Mouse (Mus musculus) large intestine, adult 2 months (tissue): ENCODE measurements around the gene Phxr2. TPM values are rescaled to one million over a fixed set of nuclear protein-coding genes. Genes with fewer than 3 reads are reported as not detected.
A peak's percentile ranks its signal among the peaks of the same experiment; 100 is the strongest.

Experiments used
- DNase-seq: peaks from one replicate; pipeline ENCODE4 v3.0.0-alpha.2; 2012; ENCODE audit warnings: low read depth, low spot score
- WGBS: fragments of 180-500 bp; shearing (Covaris S2); methylation state at CpG from one replicate; pipeline ENCODE4 v1.1.7; 2018; 5-methylcytosine and 5-hydroxymethylcytosine counted together
- polyA plus RNA-seq: library from polyadenylated mRNA; depleted of rRNA; stranded (reverse); fragments of >200 nt; gene quantifications from 2 replicates; pipeline ENCODE4 v1.2.3, GENCODE M21; 2012

Phxr2 gene
- polyA plus RNA-seq, 1 experiment = not detected

DNA sequence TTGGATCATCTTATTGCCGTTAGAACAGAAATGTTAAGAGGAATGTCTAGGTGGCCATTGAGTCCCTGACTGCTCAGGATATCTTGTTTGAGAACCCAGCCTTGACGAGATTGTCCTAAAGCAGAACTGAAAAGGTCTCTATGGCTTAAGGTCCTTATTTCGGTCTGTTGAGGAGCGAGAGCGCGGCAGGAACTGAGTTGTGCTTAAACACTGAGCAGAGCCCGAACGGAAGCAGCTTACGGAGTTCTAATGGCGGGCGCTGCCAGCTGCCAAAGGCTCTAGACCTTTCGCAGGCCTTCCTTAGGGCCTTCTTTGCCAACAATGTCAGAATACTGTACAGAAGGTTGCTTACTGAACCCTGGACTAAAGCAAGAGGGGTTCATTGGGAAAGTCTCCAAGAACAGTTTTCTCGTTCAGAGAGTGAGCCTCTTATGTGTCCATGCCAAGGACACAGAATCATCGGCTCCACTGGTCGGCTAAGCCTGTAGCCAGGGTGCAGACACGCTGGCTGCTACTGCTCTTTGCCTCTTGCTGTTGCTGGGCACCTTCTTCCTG lies 7.3 kb upstream of the Phxr2 start:
- DNase-seq = no peak
- WGBS = 77% methylated on average over 16 of the region's 16 CpGs

DNA sequence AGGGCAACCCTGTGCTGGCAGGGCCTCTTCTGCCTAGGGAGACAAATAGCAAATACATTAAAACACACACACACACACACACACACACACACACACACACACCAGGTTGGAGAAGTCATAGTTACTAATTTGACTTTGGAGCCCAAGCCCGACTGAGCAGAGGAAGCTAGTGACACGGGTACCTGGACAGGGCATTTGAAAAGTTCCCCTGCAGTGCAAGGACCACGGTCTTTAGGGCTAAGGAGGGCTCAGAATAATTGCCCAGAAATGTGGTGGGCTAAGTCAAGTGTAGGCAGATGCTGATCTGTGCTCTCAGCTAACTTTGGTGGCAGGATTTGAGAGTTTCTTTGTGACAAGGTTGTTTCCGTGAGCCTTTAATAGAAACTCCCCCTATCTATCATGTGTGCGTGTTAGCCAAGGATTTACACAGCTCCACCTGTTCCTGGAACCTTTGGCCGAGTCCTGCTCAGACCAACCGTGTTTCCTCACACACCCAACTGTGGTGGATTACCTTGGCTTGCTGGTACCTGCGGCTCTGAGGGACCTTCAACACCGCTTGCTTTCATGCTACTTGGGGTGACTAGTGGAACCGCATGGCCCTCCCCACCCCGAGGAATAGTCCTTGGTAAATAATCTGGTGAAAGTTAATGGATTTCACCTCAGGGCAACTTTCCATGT lies 6.6 kb upstream of the Phxr2 start:
- DNase-seq = peak; percentile 89
- WGBS = 33% methylated on average over 11 of the region's 11 CpGs

DNA sequence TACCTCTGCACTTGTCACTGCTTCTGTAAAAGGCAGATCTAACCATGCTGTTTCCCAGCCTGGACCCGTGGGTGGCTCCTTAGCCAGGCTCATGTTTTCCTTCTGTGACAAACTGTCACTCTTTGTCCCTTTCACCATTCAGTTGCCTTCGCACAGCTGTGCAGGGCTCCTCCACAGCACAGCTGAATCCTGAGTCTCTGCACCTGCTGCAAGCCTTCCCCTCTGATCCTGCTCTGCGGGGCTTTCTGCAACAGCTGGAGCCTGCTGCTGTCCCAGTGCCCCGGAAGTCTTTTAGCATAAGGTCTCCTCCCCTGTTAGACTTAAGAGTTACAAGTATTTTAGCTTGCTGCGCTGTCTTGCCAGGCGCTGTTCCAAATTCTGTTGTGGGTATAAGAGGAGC lies 6.1 kb upstream of the Phxr2 start:
- 14% methylated on average over 6 of the region's 6 CpGs for WGBS

DNA sequence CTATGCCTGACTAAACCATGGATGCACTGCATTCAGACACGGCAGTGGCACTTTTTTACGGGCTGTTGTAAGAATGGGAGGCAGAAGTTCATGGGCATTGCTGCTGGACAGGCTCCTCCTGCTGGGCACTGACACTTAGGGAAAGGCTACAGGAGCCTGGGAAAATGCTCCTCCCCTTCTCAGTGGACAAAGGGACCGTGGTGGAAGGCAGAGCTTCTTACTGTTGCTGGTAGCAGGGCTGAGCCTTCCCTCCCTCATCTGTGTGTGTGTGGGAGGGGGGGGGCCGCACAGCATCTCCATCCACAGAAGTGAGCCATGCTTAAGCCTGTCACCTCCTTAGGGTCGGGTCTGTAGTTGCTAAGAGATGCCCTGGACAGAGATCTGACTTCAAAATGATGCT lies 5.2 kb upstream of the Phxr2 start:
- no peak for DNase-seq
- 27% methylated on average over 5 of the region's 5 CpGs for WGBS

More for the DNA sequence above, 6.1 kb upstream of the Phxr2 start:
- no peak for DNase-seq

DNA sequence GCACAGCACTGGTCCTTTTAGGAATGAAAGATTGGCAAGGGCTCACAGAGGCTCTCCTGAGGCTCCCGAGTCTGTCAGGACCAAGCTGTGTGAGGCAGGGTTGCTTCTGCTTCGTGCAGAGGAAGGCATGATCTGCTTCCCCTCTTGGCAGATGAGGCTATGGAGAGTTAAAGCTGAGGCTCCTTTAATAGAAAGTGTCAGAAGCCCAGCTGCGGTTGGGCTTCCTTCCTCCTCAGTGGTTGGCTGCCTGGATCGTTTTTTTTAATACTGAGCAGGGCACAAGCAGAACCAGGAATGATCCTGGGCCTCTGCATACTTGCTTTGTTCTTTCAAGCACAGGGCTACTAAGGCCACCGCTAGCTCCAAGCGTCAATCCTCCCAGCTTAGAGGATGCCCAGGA lies 4.5 kb upstream of the Phxr2 start:
- no peak for DNase-seq
- WGBS = 21% methylated on average over 6 of the region's 6 CpGs

DNA sequence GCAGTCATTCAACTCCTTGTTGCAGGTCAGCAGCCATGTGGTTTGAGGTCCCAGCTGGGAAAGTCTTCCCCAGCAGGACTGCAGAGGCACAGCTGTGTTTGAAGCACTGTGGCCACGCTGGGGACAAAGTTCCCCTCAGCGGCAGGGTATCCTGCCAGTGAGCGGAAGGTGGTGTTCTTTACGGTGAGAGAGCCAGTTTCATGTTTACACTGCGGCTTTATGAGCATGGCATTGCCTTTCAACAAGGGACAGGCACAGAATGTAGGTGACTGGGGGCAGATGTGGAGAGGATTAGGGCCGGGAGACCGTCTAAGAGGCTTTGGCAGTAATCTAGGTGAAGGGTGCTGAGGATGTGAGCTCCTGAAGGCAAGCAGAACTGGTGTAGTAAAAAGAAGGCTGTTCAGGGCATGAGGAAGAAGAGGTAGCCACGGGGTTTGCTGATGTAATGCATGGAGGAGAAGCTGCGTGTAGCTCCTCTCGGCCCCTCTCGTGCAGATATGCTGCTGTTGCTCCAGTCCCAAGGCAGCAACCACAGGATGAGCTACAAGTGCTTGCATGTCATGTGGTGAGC lies 1.7 kb upstream of the Phxr2 start:
- DNase-seq = no peak
- WGBS = 21% methylated on average over 11 of the region's 11 CpGs

DNA sequence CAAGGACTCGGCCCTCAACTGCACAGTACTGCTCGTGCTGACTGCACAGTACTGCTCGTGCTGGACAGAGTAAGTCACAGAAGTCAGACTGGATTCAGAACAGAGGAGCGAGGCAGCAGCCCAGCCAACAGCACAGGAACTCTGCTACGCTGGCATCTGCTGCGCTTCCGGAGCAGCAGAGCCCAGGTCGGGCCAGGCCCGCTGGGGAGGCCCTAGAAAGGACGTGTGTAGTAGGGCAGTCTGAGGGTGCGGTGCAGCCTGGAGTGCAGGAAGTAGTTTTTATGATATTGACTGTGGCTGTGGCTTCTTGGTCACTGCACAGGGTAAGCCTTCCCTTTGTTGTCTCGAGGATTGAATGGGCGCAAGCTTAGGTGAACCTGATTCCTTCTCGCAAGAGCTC lies 829 bp upstream of the Phxr2 start:
- no peak for DNase-seq
- WGBS = 33% methylated on average over 14 of the region's 14 CpGs

DNA sequence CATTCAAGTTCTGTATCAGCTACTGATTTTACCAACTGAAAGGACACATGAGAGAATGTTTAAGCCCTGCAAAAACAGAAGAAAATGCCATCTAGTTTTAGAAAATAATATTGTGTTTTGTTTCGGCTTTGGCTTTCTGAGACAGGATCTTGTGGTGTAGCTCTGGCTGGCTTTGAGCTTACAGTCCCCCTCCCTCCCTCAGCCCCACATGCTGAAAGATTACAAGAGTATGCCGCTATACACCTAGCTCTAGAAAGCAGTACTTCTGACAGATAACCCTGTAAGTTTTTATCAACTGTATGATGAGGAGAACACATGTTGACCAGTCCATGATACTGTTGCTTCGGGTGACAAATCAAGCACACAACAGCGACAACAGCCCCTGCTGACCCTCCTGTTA lies 6.7 kb downstream of the Phxr2 start:
- 83% methylated on average over 4 of the region's 4 CpGs for WGBS
- DNase-seq = no peak

DNA sequence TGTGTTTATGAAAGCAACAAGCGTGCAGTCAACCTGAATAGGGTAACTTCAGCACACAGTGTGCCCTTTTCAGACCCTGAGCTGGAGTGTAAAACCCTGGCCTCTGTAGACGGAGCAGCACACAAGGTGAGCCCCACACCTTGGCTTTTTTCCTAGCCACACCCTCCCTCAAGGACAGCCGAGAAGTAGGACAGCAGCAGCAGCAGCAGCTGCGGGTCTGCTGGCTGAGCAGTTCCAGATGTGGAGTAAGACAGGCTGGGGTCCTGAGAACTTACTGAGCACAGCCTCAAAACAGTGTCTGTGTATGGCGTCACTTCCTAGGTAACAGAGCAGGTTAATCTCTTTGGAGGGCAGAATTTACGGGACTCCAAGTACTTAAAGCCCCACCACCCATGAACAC lies 7.4 kb downstream of the Phxr2 start:
- DNase-seq = no peak
- 21% methylated on average over 6 of the region's 6 CpGs for WGBS

DNA sequence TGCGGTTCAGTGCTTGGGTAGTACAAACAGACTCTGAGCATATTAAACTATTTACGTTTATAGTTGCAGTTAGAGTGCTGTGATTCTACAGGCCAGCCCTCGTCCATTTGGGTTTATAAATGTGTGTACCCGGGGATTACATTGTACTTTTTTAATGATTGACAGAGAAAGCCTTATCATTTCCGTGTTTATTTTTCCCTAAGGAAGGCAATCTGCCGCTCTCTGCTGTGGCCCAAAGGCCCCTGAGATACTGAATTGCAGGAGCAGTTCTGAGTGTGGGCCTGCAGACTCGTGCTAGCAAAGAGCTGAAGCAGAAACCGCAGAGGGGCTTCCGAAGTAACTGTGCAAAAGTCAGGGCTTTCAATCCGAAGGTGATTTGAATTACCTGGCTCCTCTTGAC lies 8.2 kb downstream of the Phxr2 start:
- no peak for DNase-seq
- 33% methylated on average over 10 of the region's 10 CpGs for WGBS

DNA sequence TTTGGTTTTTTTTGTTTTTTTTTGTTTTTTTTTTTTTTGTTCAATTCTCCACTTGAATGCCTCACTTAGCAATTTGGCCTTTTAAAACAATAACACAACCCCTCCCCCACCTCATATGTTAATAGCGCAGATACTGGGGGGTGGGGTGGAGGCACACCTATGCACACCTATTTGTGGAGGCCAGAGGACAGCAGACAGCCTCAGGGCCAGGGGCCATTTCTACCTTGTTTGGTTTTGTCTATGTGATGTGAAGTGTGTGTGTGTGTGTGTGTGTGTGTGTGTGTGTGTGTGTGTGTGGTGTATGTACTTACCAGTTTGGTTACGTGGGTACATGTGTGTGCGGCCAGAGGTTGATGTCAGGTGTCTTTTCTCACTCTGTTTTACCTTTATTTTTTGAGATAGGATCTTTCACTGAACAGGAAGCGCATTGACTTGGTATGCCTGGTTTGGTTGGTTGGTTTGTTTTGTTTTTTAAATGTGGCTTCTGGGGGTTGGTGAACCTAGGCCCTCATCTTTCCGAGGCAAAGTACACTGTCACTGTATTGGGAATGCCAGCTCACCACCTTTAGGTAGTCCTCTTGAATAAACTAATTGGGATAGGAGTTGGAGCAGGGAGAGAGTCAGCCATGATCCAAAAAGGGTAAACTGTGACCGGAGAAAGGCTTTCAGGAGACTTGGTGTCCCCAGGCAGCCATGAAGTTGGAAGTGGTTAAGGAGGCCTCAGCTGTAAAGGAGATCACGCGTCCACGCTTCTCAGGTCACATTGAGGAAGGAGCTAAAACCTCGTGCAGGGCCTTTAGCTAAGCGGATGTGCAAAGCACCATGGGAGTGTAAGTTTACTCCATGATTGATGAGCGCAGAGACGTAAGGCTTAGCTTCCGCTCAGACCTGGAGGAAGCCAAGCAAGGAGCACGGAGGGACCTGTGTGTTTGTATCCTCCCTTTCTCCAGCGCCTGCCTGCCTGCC lies 9.2 kb downstream of the Phxr2 start:
- WGBS = 46% methylated on average over 16 of the region's 16 CpGs

DNA sequence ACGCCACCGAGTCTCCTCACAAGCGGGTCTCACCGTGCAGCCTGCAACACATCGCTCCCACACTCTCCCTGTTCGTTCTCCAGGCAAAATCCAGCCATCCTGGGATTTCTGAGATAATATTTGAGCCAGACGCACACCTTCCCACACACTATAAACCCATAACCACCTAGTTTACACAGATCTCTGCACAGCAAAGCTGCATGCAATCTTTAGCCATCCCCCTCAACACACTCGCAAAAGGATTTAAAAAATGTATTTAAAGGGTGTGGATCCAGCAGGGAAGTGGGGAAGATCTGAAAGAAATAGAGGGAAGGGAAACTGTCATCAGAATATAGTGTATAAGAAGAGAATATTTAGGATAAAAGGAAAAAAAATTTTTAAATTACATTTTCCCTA lies 9.9 kb downstream of the Phxr2 start:
- no peak for DNase-seq
- 43% methylated on average over 8 of the region's 8 CpGs for WGBS

More for the DNA sequence above, 9.2 kb downstream of the Phxr2 start:
- no peak for DNase-seq

DNA sequence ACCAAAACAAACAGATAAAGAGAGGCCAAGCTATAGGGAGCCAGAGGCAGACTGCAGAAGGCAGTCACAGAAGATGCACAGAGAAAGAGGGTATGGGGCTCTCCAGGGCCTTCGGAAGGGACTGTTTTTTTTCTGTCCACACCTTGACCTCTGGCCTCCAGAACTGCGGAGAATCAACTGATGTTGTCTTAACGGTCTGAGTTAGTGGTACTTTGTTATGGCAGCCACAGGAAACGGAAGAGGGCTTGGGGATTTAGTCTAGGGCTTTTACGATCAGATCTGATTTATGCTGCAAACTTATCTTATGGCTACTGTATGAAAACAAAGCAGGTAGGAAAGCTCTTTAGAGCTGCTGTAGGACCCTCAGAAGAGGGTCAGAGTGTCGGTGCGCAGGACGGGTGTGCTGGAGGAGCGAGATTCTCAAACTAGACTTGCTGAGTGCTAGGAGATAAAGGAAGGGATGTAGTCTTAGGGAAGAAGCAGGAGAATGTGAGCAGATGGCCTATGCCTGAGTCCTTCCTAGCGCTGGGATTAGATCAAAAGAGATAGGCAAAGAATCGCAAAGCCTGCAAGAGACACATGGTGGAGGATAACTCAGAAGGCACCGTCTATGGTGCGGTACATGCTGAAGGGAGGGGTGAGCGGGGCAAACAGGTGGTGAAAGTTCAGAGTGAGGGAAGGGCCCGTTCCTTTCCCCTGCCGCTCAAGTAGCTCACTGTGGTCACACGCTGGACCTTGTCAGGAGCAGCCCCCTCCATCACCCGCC lies 10.5 kb downstream of the Phxr2 start:
- no peak for DNase-seq
- WGBS = 30% methylated on average over 18 of the region's 18 CpGs

DNA sequence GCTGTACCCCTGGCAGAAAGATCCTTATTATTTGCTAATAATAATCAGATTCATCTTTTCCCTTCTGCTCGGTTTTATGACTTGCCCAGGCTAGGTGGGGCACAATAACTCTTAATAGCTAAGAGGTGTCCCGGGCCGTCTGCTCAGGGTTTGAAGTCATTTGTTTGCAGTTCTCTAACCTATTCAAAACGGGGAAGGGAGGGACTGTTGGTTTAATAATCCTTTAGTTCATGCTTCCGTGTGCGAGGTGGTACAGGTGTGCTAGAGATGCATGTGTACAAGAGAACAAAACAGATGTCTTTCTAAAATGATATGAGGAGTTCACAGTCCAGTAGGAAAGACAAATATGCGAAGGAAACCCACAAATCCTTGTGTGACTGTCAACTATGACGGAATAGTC lies 11.8 kb downstream of the Phxr2 start:
- WGBS = 33% methylated on average over 8 of the region's 8 CpGs
- DNase-seq = no peak

DNA sequence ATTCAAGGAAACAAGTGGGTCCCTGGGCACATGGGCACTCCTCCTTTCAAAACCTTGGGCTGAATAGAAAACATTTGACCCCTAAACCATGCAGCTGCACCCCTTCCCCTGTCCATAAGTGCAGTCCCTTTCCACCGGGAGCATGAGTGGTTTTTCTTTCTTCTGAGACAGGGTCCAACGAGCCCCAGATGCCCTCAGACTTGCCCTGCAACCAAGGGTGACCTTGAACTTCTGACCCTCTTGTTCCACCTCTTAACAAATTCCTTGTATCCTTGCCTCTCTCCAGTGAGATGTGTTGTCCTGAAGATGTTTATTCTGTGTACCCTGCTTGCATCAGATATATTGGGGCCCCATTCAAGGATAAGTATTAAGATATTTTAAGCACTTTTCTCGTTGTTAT lies 12.6 kb downstream of the Phxr2 start:
- WGBS = 17% methylated on average over 3 of the region's 3 CpGs
- DNase-seq = no peak

DNA sequence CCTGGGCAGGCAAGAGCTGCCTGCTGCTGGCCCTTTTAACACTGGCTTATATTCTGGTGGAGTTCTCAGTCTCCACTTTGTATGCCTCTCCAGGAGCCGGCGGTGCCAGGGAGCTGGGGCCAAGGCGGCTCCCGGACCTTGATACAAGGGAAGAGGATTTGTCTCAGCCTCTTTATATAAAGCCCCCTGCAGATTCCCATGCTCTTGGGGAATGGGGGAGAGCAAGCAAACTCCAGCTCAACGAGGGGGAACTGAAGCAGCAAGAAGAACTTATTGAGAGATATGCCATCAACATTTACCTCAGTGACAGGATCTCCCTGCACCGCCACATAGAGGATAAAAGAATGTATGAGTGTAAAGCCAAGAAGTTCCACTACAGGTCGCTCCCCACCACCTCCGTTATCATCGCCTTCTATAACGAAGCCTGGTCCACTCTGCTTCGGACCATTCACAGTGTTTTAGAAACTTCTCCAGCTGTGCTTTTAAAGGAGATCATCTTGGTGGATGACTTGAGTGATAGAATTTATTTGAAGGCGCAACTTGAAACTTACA lies 17.6 kb downstream of the Phxr2 start:
- 25% methylated on average over 12 of the region's 12 CpGs for WGBS
- no peak for DNase-seq

DNA sequence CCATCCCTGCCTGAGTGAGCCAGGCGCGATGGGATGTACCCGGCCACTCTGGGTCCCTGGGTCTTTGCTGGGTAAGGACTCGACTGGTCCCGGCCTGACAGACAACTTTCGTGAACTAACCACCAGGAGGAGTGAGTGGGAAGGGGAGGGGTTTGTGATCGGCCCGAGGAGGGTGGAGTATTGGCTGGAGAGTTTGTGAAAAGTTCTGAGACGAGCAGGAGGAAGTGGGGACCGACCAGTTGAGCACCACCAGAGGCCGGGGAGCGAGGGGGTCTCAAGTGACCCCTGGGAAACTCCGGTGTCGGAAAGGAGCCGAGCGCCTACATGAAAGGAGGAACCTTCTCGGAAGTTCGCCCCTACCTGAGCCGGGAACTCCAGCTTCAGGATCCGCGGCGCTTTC lies 18.2 kb downstream of the Phxr2 start, which contains the start of gene Galnt4:
Gene Galnt4 (plus strand): TSS at position 196 of the 400 bp plus-strand sequence.
- no peak for DNase-seq
- WGBS = under 1% methylated on average over 22 of the region's 22 CpGs

DNA sequence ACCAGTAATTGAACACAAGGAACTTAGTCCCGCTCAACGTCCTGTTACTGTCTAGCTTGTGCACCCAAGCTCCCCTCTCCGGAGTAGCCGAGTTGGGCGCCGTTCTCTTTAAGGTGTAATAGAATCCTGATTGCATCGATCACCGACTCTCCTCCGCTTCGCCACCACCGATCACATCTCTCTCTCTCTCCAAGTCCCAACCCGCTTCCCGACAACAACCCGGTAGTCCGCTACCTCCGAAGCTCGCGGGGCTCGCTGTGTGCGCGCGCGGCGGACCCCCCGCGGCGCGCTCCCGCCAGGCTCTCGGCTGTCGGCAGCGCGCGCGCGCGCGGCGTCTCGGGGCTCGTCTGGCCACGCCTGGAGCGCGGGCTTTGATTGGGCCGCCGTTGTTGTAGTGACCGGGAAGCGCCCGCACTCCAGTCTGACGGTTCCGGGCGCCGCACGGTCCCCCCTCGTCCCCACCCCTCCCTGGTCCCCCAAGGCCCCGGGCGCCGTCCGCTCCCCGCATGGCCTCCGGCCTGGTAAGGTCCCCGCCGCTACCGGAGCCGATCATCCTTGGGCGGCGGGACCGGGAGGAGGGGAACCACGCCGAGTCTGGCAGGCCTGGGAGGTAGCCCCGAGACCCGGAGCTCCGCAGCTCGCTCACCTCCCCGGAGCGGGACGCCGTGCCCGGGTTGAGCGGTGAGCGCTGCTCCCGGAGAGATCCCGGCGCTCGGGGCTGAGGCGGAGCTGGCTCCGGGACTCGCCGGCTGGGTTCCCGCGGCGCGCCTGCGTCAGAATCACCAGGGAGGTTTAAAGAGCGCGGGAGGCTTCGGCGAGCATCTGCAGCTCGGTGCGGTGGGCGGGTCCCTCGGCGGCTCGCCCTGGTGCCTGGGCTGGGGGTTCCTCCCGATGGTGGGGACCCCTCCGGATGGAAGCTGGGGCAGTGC lies 19.2 kb downstream of the Phxr2 start, which contains the start of gene Poc1b:
Gene Poc1b (plus strand): TSS at position 334 of the 929 bp plus-strand sequence.
- WGBS = under 1% methylated on average over 105 of the region's 106 CpGs
- no peak for DNase-seq
